ENCODE assay signal across 16 mouse cellular contexts in genomic region chr12:117342321-117342720, GRCm38 (mm10).
DNase-seq lines count a peak whose midpoint lies in the region; ATAC-seq lines count a peak whose summit lies in the region.
"Had no signal": no experiment of that assay in that cellular context is flagged by ENCODE, and none has a peak within 500 bp of the region (broad histone marks: within the 10 kb centered on the region; RNA-seq: fewer than 3 reads in every experiment).

No protein-coding gene starts in this region.

- H3K9me3 ChIP-seq in embryonic facial prominence, embryonic 10.5 days: no peaks in the 10 kb centered on the region
- H3K9me3 ChIP-seq in forebrain, embryonic 12.5 days: no peaks in the 10 kb centered on the region
- H3K9me3 ChIP-seq in hindbrain, embryonic 15.5 days: no peaks in the 10 kb centered on the region
- H3K9me3 ChIP-seq in midbrain, embryonic 15.5 days: no peaks in the 10 kb centered on the region
- H3K9me3 ChIP-seq: intestine, embryonic 15.5 days; liver, embryonic 15.5 days; neural tube, embryonic 12.5 days had no signal

- no peak for ATAC-seq in forebrain, embryonic 12.5 days (ENCODE audit: low FRiP score)
- no peak for ATAC-seq in hindbrain, embryonic 15.5 days (ENCODE audit: low FRiP score, low read depth)
- no peak for ATAC-seq in midbrain, embryonic 15.5 days (replicated peaks)
- ATAC-seq: CD4-positive, CD25-positive, alpha-beta regulatory T cell, adult 4 months; intestine, embryonic 15.5 days had no signal

- H3K4me1 ChIP-seq in embryonic facial prominence, embryonic 10.5 days: peaks cover 62% of the 10 kb centered on the region
- peaks cover 70% of the 10 kb centered on the region for H3K4me1 ChIP-seq in forebrain, embryonic 12.5 days
- peaks cover 42% of the 10 kb centered on the region for H3K4me1 ChIP-seq in hindbrain, embryonic 15.5 days (replicated peaks)
- peaks cover 62% of the 10 kb centered on the region for H3K4me1 ChIP-seq in midbrain, embryonic 15.5 days
- H3K4me1 ChIP-seq: intestine, embryonic 15.5 days; liver, embryonic 15.5 days had no signal

- H3K4me3 ChIP-seq in embryonic facial prominence, embryonic 10.5 days: no peak overlapping the region
- H3K4me3 ChIP-seq in forebrain, embryonic 12.5 days (replicated peaks): no peak overlapping the region
- H3K4me3 ChIP-seq in hindbrain, embryonic 15.5 days: no peak overlapping the region
- H3K4me3 ChIP-seq in midbrain, embryonic 15.5 days: no peak overlapping the region
- H3K4me3 ChIP-seq: intestine, embryonic 15.5 days; liver, embryonic 15.5 days; neural tube, embryonic 12.5 days had no signal

- H3K9ac ChIP-seq in forebrain, embryonic 12.5 days: no peak overlapping the region
- H3K9ac ChIP-seq in hindbrain, embryonic 15.5 days: no peak overlapping the region
- H3K9ac ChIP-seq in midbrain, embryonic 15.5 days: no peak overlapping the region
- H3K9ac ChIP-seq: intestine, embryonic 15.5 days; liver, embryonic 15.5 days; neural tube, embryonic 12.5 days had no signal

- DNase-seq in embryonic facial prominence, embryonic 10.5 days (ENCODE audit: low spot score): peak; percentile 28
- no peak for DNase-seq in spleen, postnatal 14 days (ENCODE audit: low spot score in 2 of 2)
- no peak for DNase-seq in frontal cortex, postnatal 36 days (ENCODE audit: low spot score in 2 of 2)
- DNase-seq in right cerebral cortex, postnatal 10 days (ENCODE audit: low spot score in 2 of 2): no peak
- DNase-seq: adrenal gland, adult 2 months; cerebellum, adult 2 months; heart, adult 11 months; left cerebral cortex, postnatal 4 days; lung, postnatal 14 days had no signal

- H3K4me2 ChIP-seq in forebrain, embryonic 12.5 days: no peak overlapping the region
- no peak overlapping the region for H3K4me2 ChIP-seq in hindbrain, embryonic 15.5 days
- H3K4me2 ChIP-seq in midbrain, embryonic 15.5 days: no peak overlapping the region
- H3K4me2 ChIP-seq: intestine, embryonic 15.5 days; liver, embryonic 15.5 days; neural tube, embryonic 12.5 days had no signal

- H3K27ac ChIP-seq in embryonic facial prominence, embryonic 10.5 days (replicated peaks): peak overlapping the region; percentile 64
- peak overlapping the region; percentile 68 for H3K27ac ChIP-seq in forebrain, embryonic 12.5 days
- H3K27ac ChIP-seq in hindbrain, embryonic 15.5 days (replicated peaks): peak overlapping the region; percentile 23; the same call in 1 of the 2 replicates
- H3K27ac ChIP-seq in midbrain, embryonic 15.5 days: peak overlapping the region; percentile 77
- H3K27ac ChIP-seq: intestine, embryonic 15.5 days; liver, embryonic 15.5 days; neural tube, embryonic 12.5 days had no signal

- H3K27me3 ChIP-seq in embryonic facial prominence, embryonic 10.5 days (replicated peaks; ENCODE audit: low read depth, poor library complexity, severe bottlenecking): no peaks in the 10 kb centered on the region
- H3K27me3 ChIP-seq in forebrain, embryonic 12.5 days: peaks cover 2% of the 10 kb centered on the region; the same call in 1 of the 2 replicates
- no peaks in the 10 kb centered on the region for H3K27me3 ChIP-seq in hindbrain, embryonic 15.5 days
- H3K27me3 ChIP-seq in midbrain, embryonic 15.5 days (replicated peaks): no peaks in the 10 kb centered on the region
- H3K27me3 ChIP-seq: intestine, embryonic 15.5 days; neural tube, embryonic 12.5 days had no signal

- H3K36me3 ChIP-seq in embryonic facial prominence, embryonic 10.5 days (replicated peaks): no peaks in the 10 kb centered on the region
- no peaks in the 10 kb centered on the region for H3K36me3 ChIP-seq in forebrain, embryonic 12.5 days (replicated peaks)
- H3K36me3 ChIP-seq in hindbrain, embryonic 15.5 days: no peaks in the 10 kb centered on the region
- no peaks in the 10 kb centered on the region for H3K36me3 ChIP-seq in midbrain, embryonic 15.5 days (replicated peaks)
- H3K36me3 ChIP-seq: intestine, embryonic 15.5 days; liver, embryonic 15.5 days; neural tube, embryonic 12.5 days had no signal

- 36% methylated on average over 6 of the region's 6 CpGs for WGBS in embryonic facial prominence, embryonic 10.5 days
- 33% methylated on average over 6 of the region's 6 CpGs for WGBS in forebrain, embryonic 12.5 days
- 32% methylated on average over 6 of the region's 6 CpGs for WGBS in hindbrain, embryonic 15.5 days
- 33% methylated on average over 6 of the region's 6 CpGs for WGBS in midbrain, embryonic 15.5 days

Comparison
In these comparisons a context has a peak if more than half of its experiments do, and no peak if none do; other contexts are left out.
1. H3K27ac ChIP-seq: peak in every context shown above with its lines; median percentile 77 in midbrain, embryonic 15.5 days; 68 in forebrain, embryonic 12.5 days; 64 in embryonic facial prominence, embryonic 10.5 days; 23 in hindbrain, embryonic 15.5 days.